Mouse (Mus musculus): ENCODE data around the gene Tcf7l1.

DNA sequence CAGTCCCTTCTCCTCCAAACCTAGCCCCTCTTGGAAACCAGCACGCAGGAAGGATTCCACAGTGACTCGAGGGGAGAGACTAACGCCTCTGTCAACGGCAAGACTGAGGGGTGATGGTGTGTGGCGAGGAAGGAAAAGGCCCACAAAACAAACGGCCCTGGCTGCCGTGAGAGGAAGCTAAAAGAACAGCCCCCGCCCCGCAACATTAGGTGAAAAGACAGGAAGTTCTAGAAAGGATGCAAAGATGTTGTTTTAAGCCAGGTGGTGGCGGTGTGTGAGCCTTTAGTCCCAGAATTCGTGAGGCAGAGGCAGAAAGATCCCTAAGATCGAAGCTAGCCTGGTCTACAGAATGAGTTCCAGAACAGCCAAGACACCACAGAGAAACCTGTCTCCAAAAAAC is 43.3 kb downstream of the Tcf7l1 start:
- TF ChIP-seq POLR2A (IDR thresholded peaks at IDR 0.05; ENCODE audit: borderline replicate concordance, control insufficient read depth, low read depth, low read length) (no peak), CTCF (IDR thresholded peaks at IDR 0.05; ENCODE audit: control insufficient read depth, insufficient read depth, low read length) (no peak)

Data from bone marrow, adult 2 months (tissue).